Mouse (Mus musculus) neural tube, embryonic 14.5 days (tissue): ENCODE results near the gene Lcn12. TPM values are rescaled to one million over a fixed set of nuclear protein-coding genes. Genes with fewer than 3 reads are reported as not detected.

ENCODE experiments used
- ATAC-seq: fragments of 200-750 bp; cut with Nextera tagmentation; 2 replicates; pipeline ENCODE4 v1.8.0; 2017; ENCODE audit warnings: low read depth, mild to moderate bottlenecking, moderate TSS enrichment, moderate library complexity
- H3K27ac ChIP-seq: fragments of 300-500 bp; sonication (generic); 2 replicates; pipeline ENCODE4 v1.5.1; 2014; ENCODE audit warnings: low read depth, mild to moderate bottlenecking, control low read depth, low read length, moderate library complexity, mixed read lengths
- H3K27me3 ChIP-seq: fragments of 300-500 bp; sonication (generic); 2 replicates; pipeline ENCODE4 v1.6.1; 2014; ENCODE audit warnings: low read length; ENCODE audit not compliant: control insufficient read depth, insufficient read depth
- H3K36me3 ChIP-seq: fragments of 300-500 bp; sonication (generic); 2 replicates; pipeline ENCODE4 v1.6.1; 2014; ENCODE audit warnings: low read length, mixed read lengths; ENCODE audit not compliant: control insufficient read depth, insufficient read depth
- H3K4me1 ChIP-seq: fragments of 300-500 bp; sonication (generic); 2 replicates; pipeline ENCODE4 v1.6.1; 2014; ENCODE audit warnings: low read length; ENCODE audit not compliant: control insufficient read depth, insufficient read depth
- H3K4me2 ChIP-seq: fragments of 300-500 bp; sonication (generic); 2 replicates; pipeline ENCODE4 v1.6.1; 2014; ENCODE audit warnings: mild to moderate bottlenecking, low read depth, low read length, control low read depth
- H3K4me3 ChIP-seq: fragments of 300-500 bp; sonication (generic); 2 replicates; pipeline ENCODE4 v1.5.1; 2014; ENCODE audit warnings: low read depth, low read length, control low read depth, mixed read lengths
- H3K9ac ChIP-seq: fragments of 300-500 bp; sonication (generic); replicated peaks from 2 replicates; pipeline ENCODE4 v1.6.1; 2014; ENCODE audit warnings: low read depth, mild to moderate bottlenecking, control low read depth, low read length, mixed read lengths
- H3K9me3 ChIP-seq: fragments of 300-500 bp; sonication (generic); 2 replicates; pipeline ENCODE4 v1.6.1; 2016; ENCODE audit warnings: low read length; ENCODE audit not compliant: control insufficient read depth
- WGBS: fragments of 180-500 bp; shearing (Covaris S2); extraction: QIAGEN DNeasy Blood & Tissue Kit; methylation state at CpG from one replicate; pipeline ENCODE4 v1.1.7; 2014; 5-methylcytosine and 5-hydroxymethylcytosine counted together
- polyA plus RNA-seq: library from polyadenylated mRNA; unstranded; fragments of >200 nt; fragmentation: Nextera tagmentation; extraction: Ambion mirVana; gene quantifications from 2 replicates; pipeline ENCODE4 v1.2.1, GENCODE M21; 2014

Lcn12 gene
- polyA plus RNA-seq, 1 experiment from 2014 or later: not detected

DNA sequence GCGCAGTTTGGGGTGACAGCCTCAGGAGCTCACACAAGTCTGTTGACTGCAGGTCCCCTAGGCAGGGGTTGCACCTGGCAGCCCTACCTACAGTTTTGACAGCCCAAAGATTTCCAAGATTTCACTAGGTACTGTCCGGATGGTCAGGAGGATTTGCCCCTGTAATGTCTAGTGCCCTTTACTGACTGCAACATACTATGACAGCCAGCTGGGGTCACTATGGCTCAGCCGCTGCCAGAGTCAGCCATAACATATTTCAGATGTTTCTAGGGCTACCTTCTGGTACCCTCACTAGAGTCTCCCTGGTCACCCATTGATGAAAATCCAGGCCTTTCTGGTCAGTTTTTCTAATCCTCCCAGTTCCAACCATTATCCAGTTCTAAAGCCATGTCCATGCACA, 16.2 kb upstream of the Lcn12 start:
- H3K27ac ChIP-seq: no peak overlapping the region
- ATAC-seq: no peak
- no peak overlapping the region for H3K9ac ChIP-seq
- no peak overlapping the region for H3K4me3 ChIP-seq
- H3K4me2 ChIP-seq: no peak overlapping the region
- 74% methylated on average over 3 of the region's 3 CpGs for WGBS
- no peaks in the 10 kb centered on the region for H3K9me3 ChIP-seq
- peaks cover 8% of the 10 kb centered on the region; the same call in 1 of the 2 replicates for H3K36me3 ChIP-seq
- no peaks in the 10 kb centered on the region for H3K27me3 ChIP-seq
- H3K4me1 ChIP-seq: no peaks in the 10 kb centered on the region

DNA sequence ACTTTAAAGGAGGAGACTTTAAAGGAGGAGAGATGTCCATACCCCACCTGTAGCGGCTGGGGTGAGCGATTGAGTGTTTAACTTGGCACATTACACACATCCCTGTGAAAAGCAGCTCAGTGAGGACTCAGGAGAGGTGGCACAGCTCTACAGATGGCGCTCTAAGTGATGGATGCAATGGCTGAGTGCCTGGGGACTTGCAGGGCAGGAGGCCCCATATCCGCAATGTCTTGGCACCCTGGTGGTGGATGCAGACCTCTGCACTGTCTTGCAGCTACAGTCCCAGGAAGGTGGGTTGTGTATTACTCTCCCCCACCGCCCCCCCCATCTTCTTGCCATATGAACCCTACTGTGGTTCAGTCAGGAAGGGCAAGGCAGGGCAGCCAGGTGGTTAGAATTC, 13.3 kb upstream of the Lcn12 start:
- Histone ChIP-seq H3K27me3 (no peaks in the 10 kb centered on the region), H3K4me3 (no peak overlapping the region), H3K27ac (no peak overlapping the region), H3K4me1 (peaks cover 2% of the 10 kb centered on the region), H3K9me3 (no peaks in the 10 kb centered on the region), H3K9ac (no peak overlapping the region), H3K36me3 (peaks cover 18% of the 10 kb centered on the region; the same call in 1 of the 2 replicates), H3K4me2 (no peak overlapping the region)
- ATAC-seq: peak; percentile 32; the same call in 1 of the 2 replicates
- WGBS: 46% methylated on average over 5 of the region's 5 CpGs

DNA sequence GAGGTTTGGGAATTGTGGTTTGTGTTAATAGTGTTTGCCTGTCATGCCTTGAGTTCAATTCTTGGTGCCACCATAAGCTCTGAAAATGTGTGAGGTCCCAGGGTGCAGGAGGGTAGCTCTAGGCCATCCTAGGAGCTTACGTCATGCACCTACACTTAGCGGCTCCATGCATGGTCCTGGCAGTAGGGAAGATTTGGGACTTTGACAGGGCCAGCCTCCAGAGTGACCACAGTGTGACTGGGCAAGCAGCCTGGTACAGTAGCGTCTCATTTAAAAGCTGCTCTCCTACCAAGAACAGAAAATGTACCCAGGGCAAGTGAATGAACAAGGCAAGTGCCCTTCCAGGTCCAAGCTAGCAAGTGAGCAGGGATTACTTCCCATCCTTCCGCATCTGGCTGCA, 12.1 kb upstream of the Lcn12 start:
- H3K27ac ChIP-seq: no peak overlapping the region
- H3K9me3 ChIP-seq: no peaks in the 10 kb centered on the region
- H3K36me3 ChIP-seq: peaks cover 18% of the 10 kb centered on the region; the same call in 1 of the 2 replicates
- H3K27me3 ChIP-seq: no peaks in the 10 kb centered on the region
- ATAC-seq: no peak
- no peak overlapping the region for H3K9ac ChIP-seq
- no peak overlapping the region for H3K4me2 ChIP-seq
- 94% methylated on average over 4 of the region's 4 CpGs for WGBS
- peaks cover 10% of the 10 kb centered on the region for H3K4me1 ChIP-seq
- H3K4me3 ChIP-seq: no peak overlapping the region

DNA sequence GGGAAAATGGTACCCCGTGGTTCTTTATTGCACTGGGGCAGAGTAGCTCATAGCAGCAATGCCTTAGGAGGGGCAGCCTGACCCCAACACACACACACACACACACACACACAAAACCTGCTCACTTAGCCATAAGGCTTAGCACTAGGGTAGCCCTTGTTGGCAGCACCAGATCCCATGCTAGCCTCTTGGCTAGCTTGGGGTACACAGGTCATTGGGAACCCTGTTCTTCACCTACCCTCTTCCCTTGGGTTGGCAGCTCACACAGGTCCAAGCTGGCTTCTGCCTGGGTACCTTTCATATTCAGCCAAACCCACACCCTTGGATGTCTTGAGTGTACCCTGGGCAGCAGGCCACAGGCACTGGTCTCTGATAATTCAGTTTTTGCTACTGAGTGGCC, 11.3 kb upstream of the Lcn12 start:
- no peaks in the 10 kb centered on the region for H3K9me3 ChIP-seq
- no peak overlapping the region for H3K4me3 ChIP-seq
- no peak overlapping the region for H3K9ac ChIP-seq
- no peaks in the 10 kb centered on the region for H3K27me3 ChIP-seq
- peaks cover 18% of the 10 kb centered on the region; the same call in 1 of the 2 replicates for H3K36me3 ChIP-seq
- 80% methylated on average over 1 of the region's 1 CpGs for WGBS
- no peak overlapping the region for H3K4me2 ChIP-seq
- ATAC-seq: no peak
- H3K4me1 ChIP-seq: peaks cover 13% of the 10 kb centered on the region
- H3K27ac ChIP-seq: no peak overlapping the region

- Histone ChIP-seq H3K4me3 (no peak overlapping the region), H3K9me3 (no peaks in the 10 kb centered on the region), H3K9ac (no peak overlapping the region), H3K27ac (no peak overlapping the region), H3K4me2 (no peak overlapping the region), H3K27me3 (no peaks in the 10 kb centered on the region), H3K36me3 (peaks cover 18% of the 10 kb centered on the region; the same call in 1 of the 2 replicates), H3K4me1 (peaks cover 13% of the 10 kb centered on the region)
- ATAC-seq: no peak
- WGBS: 94% methylated on average over 19 of the region's 19 CpGs
Observed at GRCm38 (mm10) chr2:25504538-25504937, 10.8 kb upstream of the Lcn12 start.

DNA sequence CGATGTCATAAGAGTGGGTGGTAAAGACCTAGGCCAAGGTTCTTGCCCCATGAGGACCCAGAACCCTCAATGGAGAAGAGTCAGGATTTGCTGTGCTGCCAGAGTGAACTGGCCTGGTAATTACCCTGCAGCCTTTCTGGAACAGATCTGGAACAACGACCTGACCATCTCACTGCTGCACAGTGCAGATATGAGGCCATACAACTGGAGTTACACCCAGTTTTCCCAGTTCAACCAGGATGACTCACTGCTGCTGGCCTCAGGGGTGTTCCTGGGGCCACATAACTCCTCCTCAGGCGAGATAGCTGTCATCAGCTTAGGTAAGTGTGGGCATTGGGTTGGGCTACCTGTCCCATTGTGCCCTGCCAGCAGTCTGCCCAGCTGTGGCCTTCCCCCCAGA, 9.0 kb upstream of the Lcn12 start:
- H3K4me2 ChIP-seq: no peak overlapping the region
- no peaks in the 10 kb centered on the region for H3K9me3 ChIP-seq
- peaks cover 13% of the 10 kb centered on the region for H3K4me1 ChIP-seq
- peaks cover 18% of the 10 kb centered on the region; the same call in 1 of the 2 replicates for H3K36me3 ChIP-seq
- ATAC-seq: no peak
- no peak overlapping the region for H3K9ac ChIP-seq
- no peak overlapping the region for H3K27ac ChIP-seq
- H3K27me3 ChIP-seq: no peaks in the 10 kb centered on the region
- 87% methylated on average over 3 of the region's 3 CpGs for WGBS
- no peak overlapping the region for H3K4me3 ChIP-seq

DNA sequence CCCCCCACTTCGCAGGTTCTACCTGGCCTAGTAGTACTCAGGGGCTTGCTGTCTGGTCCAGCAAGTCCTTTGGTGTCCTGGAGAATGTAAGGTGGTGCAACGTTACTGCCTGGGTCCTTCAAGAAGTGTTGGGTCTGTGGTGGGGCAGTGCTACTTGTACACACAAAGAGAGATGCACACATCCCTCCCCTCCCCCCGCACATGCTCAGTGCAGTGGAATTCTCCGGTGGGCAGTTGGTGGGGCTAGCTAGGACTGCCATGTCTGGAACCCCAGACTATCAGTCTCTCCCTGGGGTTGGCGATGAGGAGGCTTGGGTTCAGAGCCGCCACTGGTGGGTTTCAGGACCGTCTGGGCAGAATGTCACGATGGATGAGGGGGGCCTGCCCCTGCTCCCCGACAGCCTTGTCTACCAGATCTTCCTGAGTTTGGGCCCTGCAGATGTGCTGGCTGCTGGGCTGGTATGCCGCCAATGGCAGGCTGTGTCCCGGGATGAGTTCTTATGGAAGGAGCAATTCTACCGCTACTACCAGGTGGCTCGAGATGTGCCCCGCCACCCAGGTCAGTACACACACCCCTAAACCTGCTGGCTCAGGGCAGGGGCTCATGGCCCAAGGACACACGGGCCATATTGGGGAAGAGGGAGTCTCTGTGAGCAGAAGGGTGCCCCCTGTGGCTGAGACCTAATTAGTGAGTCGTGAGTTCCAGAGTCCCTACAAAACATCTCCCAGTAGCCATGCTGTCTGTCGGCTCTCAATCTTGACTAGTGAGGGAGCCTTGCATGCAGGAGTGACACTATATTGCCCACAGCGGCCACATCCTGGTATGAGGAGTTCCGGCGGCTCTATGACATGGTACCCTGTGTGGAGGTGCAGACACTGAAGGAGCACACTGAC, 8.1 kb upstream of the Lcn12 start, which contains the start of gene C8g:
C8g (minus strand) TSS at position 127 of the 894 bp plus-strand sequence.
- H3K4me1 ChIP-seq: peaks cover 13% of the 10 kb centered on the region
- 75% methylated on average over 20 of the region's 20 CpGs for WGBS
- peak within 1 kb of the TSS; percentile 85 for H3K27ac ChIP-seq
- peak within 1 kb of the TSS; percentile 86 for H3K4me3 ChIP-seq
- ATAC-seq: no peak
- H3K9me3 ChIP-seq: no peaks in the 10 kb centered on the region
- peak within 1 kb of the TSS; percentile 95 for H3K4me2 ChIP-seq
- no peaks in the 10 kb centered on the region for H3K27me3 ChIP-seq
- H3K36me3 ChIP-seq: peaks cover 18% of the 10 kb centered on the region; the same call in 1 of the 2 replicates
- peak within 1 kb of the TSS; percentile 95 for H3K9ac ChIP-seq

DNA sequence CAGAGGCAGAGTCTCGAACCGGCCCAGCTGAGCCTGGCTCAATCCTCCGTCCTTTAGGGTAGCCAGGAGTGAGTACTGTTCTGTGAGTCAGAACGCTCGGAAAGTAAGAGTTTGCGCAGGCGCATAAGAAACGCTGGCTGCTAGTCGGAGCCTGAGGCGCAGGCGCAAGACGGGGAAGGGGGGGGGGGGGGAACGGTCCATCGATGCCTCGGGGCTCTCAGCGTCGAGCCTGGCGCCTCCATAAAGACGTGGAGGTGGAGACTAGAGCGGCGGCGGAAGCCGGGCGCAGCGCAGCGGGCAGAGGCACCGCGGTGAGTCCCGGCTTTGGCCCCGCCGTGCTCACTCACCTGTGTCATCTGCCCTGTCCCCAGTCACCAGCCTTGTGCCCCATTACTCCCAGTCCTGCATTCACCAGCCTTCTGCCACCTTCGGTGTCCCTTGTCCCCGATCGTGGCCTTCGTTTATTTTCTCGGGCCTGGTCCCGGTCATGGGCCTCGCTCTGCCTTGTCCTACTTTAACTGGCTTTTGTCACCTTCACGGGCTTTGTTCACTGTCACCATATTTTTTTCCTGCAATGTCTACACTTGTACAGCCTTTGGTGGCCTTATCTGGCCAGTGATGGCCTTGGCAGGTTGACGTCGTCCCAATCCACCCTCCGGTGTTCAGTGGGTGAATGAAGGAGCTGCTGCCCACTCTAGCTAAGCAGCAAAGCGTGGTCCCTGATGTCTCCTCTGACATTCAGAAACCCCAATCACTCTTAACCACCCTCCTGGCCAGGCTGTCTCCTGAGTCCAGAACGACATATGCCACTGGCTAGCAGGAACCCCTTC, 7.1 kb upstream of the Lcn12 start, which contains the start of gene Fbxw5:
Fbxw5 (plus strand) TSS at position 175 of the 830 bp plus-strand sequence.
- ATAC-seq: peak; percentile 85
- H3K27ac ChIP-seq: peak within 1 kb of the TSS; percentile 85
- peaks cover 18% of the 10 kb centered on the region; the same call in 1 of the 2 replicates for H3K36me3 ChIP-seq
- H3K4me2 ChIP-seq: peak within 1 kb of the TSS; percentile 95
- H3K4me1 ChIP-seq: peaks cover 13% of the 10 kb centered on the region
- peak within 1 kb of the TSS; percentile 95 for H3K9ac ChIP-seq
- H3K27me3 ChIP-seq: no peaks in the 10 kb centered on the region
- peak within 1 kb of the TSS; percentile 86 for H3K4me3 ChIP-seq
- H3K9me3 ChIP-seq: no peaks in the 10 kb centered on the region
- 2% methylated on average over 25 of the region's 44 CpGs for WGBS
